Mouse (Mus musculus) kidney, postnatal 36 days (tissue): ENCODE data around the gene Rrp12.
A peak's percentile ranks its signal among the peaks of the same experiment; 100 is the strongest.
"Not testable (repeated sequence)": the region's sequence is repeated elsewhere in the genome, so short reads cannot be mapped to it uniquely, and the experiment has no call there.

Experiments
- DNase-seq, 2 experiments: peaks; one replicate each; pipeline ENCODE4 v3.0.0; 2021 to 2022; ENCODE audit warnings: mixed read lengths in 2 of 2

Gene Rrp12

GRCm38 (mm10) chr19:41895460-41896318, at the start of gene Rrp12:
TSS of gene Rrp12 (minus strand) at chr19:41896173.
- peak; percentile 84 to 93 for DNase-seq

GRCm38 (mm10) chr19:41943841-41944240, 47.9 kb upstream of the Rrp12 start:
- no peak for DNase-seq

GRCm38 (mm10) chr19:41938539-41938938, 42.6 kb upstream of the Rrp12 start:
- DNase-seq: no peak

- no peak for DNase-seq
These were observed 39.9 kb upstream of the Rrp12 start for GRCm38 (mm10) chr19:41935921-41936320.

GRCm38 (mm10) chr19:41934124-41934523, 38.2 kb upstream of the Rrp12 start:
- DNase-seq: no peak

- DNase-seq: peak; percentile 99
These were observed 37.5 kb upstream of the Rrp12 start, which contains the start of the genes Exosc1 and Zdhhc16 for GRCm38 (mm10) chr19:41933179-41934086. TSS of gene Exosc1 (minus strand) at chr19:41933423. TSS of gene Zdhhc16 (plus strand) at chr19:41933480.

GRCm38 (mm10) chr19:41932686-41933085, 36.7 kb upstream of the Rrp12 start:
- DNase-seq: no peak

GRCm38 (mm10) chr19:41920412-41921067, 24.6 kb upstream of the Rrp12 start:
- no peak for DNase-seq

- DNase-seq: no peak
These were observed 23.5 kb upstream of the Rrp12 start for GRCm38 (mm10) chr19:41919471-41919870.

GRCm38 (mm10) chr19:41916853-41917252, 20.9 kb upstream of the Rrp12 start:
- no peak for DNase-seq

- no peak for DNase-seq
These were observed 19.3 kb upstream of the Rrp12 start for GRCm38 (mm10) chr19:41915294-41915693.

GRCm38 (mm10) chr19:41914592-41914882, 18.6 kb upstream of the Rrp12 start:
- not testable (repeated sequence) for DNase-seq

- DNase-seq: no peak
These were observed 18.0 kb upstream of the Rrp12 start for GRCm38 (mm10) chr19:41913774-41914591.

- peak; percentile 57 to 68 for DNase-seq
These were observed 16.4 kb upstream of the Rrp12 start for GRCm38 (mm10) chr19:41912121-41913080.

GRCm38 (mm10) chr19:41911178-41912073, 15.5 kb upstream of the Rrp12 start, which contains the start of gene Pgam1:
TSS of gene Pgam1 (plus strand) at chr19:41911923.
- peak; percentile 97 to 98 for DNase-seq

GRCm38 (mm10) chr19:41910396-41910795, 14.4 kb upstream of the Rrp12 start:
- DNase-seq: peak in 1 of 2 experiments; percentile 46

- peak in 1 of 2 experiments; percentile 68 for DNase-seq
These were observed 12.8 kb upstream of the Rrp12 start for GRCm38 (mm10) chr19:41908736-41909135.

- DNase-seq: peak; percentile 53 to 61
These were observed 11.2 kb upstream of the Rrp12 start for GRCm38 (mm10) chr19:41907079-41907760.
